Mouse (Mus musculus) neural tube, embryonic 10.5 days (tissue): ENCODE data around the gene Cage1.

Experiments used
- DNase-seq: peaks from one replicate; pipeline ENCODE4 v3.0.0-alpha.2; 2017; ENCODE audit warnings: low spot score; ENCODE audit errors: extremely low spot score

The Cage1 gene

GRCm38 (mm10) chr13:38037044-38037687, at the start of gene Cage1:
Gene Cage1, minus strand, starts transcription at chr13:38037069.
- DNase-seq = peak; percentile 99

GRCm38 (mm10) chr13:38081161-38081560, 44.3 kb upstream of the Cage1 start:
- DNase-seq = no peak

DNA sequence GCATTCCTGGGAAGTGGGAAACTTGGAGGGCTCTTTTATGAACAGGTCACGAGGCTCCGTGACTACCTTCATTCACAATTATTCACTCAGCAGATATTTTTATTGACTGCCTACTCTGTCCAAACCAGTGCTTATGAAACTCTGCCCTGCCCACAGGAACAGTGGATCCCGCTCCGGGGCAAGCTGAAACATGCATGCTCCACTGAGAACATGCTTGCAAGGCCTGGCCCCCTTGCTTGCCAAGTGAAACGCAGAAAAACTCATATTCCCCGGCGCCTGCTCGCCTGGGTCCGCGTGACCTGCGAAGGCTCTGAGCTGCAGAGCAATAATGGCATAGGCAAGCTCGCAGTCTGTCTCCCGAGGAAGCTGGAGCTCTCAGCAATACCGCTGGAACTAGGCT, 43.9 kb upstream of the Cage1 start:
- DNase-seq = no peak

GRCm38 (mm10) chr13:38080014-38080413, 43.1 kb upstream of the Cage1 start:
- DNase-seq = no peak

- DNase-seq = no peak
These were observed 42.5 kb upstream of the Cage1 start for GRCm38 (mm10) chr13:38079366-38079765.

DNA sequence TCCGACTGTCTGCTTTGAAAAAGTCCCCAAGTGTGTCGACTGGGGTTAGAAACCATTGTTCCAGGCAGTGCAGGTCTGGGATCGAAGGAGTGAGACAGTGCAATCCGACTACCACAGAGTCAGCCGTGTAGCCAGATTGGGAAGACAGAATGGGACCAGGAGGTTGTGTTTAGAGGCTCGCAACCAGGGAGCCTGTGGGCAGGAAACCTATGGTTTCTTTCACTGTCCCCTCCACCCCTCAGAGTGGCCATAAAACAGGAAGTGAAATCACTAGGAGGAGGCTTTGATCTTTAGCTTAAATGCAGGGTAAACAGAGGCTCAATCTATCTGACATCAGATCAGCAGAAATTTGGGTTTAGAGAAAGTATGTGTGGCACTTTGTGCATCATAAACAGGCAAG, 42.0 kb upstream of the Cage1 start:
- no peak for DNase-seq

- no peak for DNase-seq
These were observed 40.2 kb upstream of the Cage1 start for GRCm38 (mm10) chr13:38077113-38077512.

DNA sequence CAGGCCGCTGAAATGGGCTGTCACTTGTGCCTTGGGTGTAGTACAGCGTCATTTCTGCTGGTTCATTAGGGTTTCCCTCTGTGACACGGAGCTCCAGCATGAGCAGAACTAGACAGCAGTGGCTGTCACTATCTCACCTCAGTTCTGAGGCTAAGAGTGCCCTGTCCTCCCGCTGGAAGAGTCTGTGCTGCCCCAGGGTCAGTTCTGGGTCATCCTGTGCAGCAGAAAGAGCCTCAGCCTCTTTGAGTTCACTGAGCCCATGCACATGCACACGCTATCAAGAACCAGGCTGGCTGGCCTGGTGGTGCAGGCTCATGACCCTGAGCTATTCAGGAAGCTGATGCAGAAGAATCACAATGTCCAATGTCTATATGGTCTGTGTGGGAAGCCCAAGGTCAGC, 37.5 kb upstream of the Cage1 start:
- no peak for DNase-seq

GRCm38 (mm10) chr13:38073374-38074307, 36.8 kb upstream of the Cage1 start:
- DNase-seq = no peak

DNA sequence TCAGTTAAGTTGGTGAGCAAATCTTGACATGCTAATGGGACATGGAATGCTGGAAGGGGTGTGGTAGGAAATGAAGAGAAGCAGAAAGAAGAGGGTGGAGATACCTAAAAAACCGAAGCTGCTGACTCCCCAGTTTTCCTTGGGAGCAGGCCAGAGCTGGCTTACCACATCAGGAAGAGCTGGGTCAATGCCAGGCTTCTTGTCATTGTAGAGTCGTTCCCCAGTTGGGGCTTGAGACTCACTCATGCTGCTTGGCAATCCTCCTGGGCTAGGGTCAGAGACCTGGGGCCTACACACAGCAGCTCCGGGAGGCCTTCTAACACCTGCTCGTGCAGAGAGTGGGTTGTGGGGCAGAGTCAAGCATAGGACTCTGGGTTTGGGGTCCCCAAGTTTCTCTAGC, 34.1 kb upstream of the Cage1 start:
- no peak for DNase-seq

DNA sequence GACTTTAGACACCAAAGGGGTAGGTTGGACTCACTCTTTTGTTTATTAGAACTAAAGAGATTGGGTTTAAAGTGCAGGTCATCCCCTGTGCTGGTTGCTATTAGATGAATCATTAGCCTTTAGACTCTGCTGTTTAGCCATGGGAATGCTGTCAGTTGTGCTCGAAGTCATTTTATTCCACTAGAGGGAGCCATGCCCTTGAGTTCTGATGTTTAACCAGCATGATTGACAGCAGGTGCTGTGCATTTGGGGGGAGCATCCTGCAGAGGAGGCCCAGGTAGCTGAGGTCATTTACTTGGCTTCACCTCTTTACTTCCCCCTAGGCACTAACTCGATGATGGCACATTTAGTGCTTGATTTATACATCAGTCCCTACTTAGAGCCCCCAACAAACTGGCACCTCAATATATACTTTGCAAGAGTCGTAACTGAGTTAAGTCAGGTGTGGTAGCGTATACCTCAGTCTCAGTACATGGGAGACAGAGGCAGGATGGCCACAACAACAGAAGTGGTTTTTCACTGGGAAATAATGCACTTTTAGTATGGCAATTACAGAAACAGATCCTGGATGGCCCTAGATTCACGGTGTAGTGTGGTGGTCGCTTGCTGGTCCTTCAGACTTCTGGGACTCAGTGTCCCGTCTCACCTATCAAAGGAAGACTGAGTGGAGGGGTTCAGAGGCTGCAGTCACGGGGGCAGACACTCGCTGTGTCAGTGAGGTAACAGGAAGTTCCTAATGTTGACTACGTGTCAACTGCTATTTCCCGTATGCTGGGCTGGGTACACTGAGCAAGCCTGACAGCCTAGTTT, 28.2 kb upstream of the Cage1 start:
- no peak for DNase-seq

GRCm38 (mm10) chr13:38062678-38063077, 25.8 kb upstream of the Cage1 start:
- DNase-seq = no peak

GRCm38 (mm10) chr13:38049888-38050287, 13.0 kb upstream of the Cage1 start:
- no peak for DNase-seq

GRCm38 (mm10) chr13:38037811-38038210, 942 bp upstream of the Cage1 start:
- DNase-seq = peak; percentile 16

DNA sequence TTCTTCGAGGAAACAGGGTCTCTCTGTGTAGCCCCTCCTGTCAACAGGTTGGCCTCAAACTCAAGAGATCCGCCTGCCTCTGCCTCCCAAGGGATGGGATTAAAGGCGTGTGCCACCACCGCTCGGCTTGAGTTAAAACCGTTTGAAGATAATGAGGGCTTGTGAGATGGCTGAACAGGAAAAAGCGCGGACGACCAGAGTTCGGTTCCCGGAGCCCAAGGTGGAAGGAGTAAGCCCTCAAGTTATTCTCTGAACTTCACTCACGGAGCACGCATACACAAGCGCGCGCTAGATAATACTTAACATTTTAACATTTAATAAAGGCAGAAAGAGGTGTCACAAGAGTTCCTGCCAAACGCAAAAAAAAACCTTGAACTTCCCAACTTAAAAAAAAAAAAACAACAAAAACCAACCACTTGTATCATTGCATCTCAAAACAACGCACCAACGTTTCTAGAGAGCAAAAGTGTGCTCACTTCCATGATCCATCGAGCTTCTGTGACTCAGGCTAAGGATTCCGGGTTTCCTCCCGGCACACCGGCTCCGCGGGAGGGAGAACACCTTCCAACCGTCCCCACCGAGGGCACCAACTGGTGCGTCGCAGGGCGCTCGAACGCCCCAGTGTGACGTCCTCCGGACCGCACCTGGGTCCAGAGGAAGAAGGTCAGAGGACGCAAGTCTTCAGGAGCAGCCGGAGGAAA, 376 bp downstream of the Cage1 start, which contains the start of gene Riok1:
Gene Riok1 (plus strand): TSS at position 653 of the 701 bp plus-strand sequence.
- DNase-seq = peak; percentile 15

DNA sequence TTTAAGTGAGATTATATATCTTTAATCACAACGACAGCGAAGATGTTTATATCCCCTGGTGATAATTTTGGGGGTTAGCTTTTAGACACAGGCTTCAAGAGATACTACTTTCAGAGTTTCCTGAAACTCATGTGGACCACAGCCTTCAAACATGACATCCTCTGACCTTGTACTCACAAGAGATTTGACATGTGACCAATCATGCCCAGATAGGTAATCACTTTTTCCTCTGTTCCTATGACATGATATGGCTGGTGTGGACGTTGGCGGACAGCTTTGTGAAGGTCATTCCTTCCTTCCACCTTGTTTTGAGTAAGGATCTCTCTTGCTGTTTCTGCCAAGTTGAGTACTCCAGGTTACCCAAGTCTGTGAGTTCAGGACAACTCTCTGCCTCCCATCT, 8.5 kb downstream of the Cage1 start:
- DNase-seq = no peak

DNA sequence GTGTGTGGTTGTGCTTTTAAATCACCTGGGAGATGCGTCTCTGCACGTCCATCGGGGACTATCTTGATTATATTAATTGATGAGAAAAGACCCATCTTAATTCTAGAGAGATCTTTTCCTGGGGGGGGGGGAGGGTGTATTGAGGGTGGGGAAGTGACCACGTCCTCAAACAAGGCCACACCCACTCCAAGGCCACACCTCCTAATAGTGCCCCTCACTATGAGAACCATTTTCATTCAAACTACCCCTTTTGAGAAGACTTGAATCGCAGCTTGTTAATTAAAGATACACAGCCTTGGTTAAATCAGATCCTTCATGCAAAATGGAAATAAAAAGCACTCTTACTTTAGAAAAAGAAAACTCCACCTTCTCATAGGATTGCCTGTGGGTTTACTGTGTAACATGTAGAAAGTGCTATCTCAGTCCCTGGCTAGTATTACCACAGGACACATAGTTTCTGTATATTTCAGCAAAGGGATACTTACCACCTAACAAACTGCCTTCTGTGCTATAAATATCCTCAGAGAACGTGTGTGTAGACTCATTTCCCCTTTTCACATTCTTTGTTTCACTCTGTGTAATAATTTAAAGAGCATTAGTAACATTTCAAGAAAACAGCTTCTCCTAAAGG, 9.1 kb downstream of the Cage1 start:
- no peak for DNase-seq

GRCm38 (mm10) chr13:38025874-38026273, 11.0 kb downstream of the Cage1 start:
- no peak for DNase-seq

DNA sequence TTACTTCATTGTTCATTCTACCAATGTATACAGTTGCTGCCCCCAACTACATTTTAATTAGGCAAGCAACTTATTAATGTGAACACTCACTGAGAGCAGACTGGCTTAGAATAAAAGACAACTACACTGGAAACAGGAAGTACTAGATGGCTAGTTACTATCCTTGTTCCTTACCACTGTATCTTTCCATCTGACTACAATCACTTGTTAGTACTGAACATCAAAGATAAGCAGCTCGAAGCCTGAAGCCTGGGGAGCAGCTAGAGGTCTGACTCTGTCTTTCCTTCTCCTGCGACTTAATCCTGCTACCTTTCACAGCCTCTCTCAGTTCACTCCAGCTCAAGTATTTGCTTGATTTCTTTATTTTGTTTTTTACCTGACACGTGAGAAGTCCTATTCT, 18.1 kb downstream of the Cage1 start:
- DNase-seq = no peak

DNA sequence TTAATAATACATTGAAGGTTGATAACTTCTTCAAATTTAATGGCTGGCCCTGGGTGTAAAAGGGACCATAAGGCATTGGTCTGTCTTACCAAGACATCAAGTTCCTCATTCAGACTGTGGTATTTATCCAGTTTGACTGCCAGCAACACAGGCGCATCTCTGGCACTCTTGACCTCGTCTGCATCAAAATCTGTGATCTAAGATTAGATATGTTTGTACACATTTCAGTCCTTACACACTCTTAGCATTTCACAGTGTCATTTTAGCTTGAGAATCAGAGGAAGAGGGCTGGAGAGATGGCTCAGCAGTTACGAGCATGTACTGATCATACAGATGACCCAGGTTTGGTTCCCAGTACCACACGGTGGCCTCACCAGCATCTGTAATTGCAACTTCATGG, 21.3 kb downstream of the Cage1 start:
- DNase-seq = no peak

GRCm38 (mm10) chr13:38012436-38012835, 24.4 kb downstream of the Cage1 start:
- DNase-seq = no peak
